Mouse (Mus musculus) G1E (cell line): ENCODE data around the gene Plcd1. TPM values are rescaled to one million over a fixed set of nuclear protein-coding genes. Genes with fewer than 3 reads are reported as not detected.
A peak's percentile ranks its signal among the peaks of the same experiment; 100 is the strongest.

ENCODE experiments used
- ATAC-seq: 2 replicates; pipeline ENCODE4 v1.8.0; 2016; ENCODE audit warnings: mild to moderate bottlenecking; ENCODE audit not compliant: insufficient number of reproducible peaks, poor library complexity, low FRiP score, severe bottlenecking; ENCODE audit errors: extremely low read depth
- DNase-seq: peaks from one replicate; pipeline ENCODE4 v3.0.0; 2012; ENCODE audit warnings: low spot score
- H3K27me3 ChIP-seq: 2 replicates; pipeline ENCODE4 v1.6.1; 2012; ENCODE audit warnings: mild to moderate bottlenecking, low read length, inconsistent platforms; ENCODE audit not compliant: insufficient read depth
- H3K36me3 ChIP-seq: replicated peaks from 2 replicates; pipeline ENCODE3; 2012; ENCODE audit warnings: mild to moderate bottlenecking, inconsistent platforms
- H3K4me1 ChIP-seq: 2 replicates; pipeline ENCODE4 v1.6.1; 2012; ENCODE audit warnings: low read depth, low read length, inconsistent platforms, mixed read lengths; ENCODE audit not compliant: insufficient read depth
- H3K4me3 ChIP-seq: 2 replicates; pipeline ENCODE4 v1.5.1; 2012; ENCODE audit warnings: low read depth, mild to moderate bottlenecking, inconsistent platforms, low read length, moderate library complexity, mixed read lengths
- H3K9me3 ChIP-seq: replicated peaks from 2 replicates; pipeline ENCODE4 v1.6.1; 2012; ENCODE audit warnings: inconsistent platforms
- CTCF ChIP-seq: IDR thresholded peaks from 2 replicates; pipeline ENCODE4 v1.5.1; 2012; ENCODE audit warnings: low read depth, low read length, inconsistent platforms, mixed read lengths
- GATA1 ChIP-seq: IDR thresholded peaks from 2 replicates; pipeline ENCODE4 v1.6.1; 2012; ENCODE audit warnings: borderline replicate concordance, low read length, inconsistent platforms, mixed read lengths
- GATA2 ChIP-seq: IDR thresholded peaks from 2 replicates; pipeline ENCODE4 v1.6.1; 2012; ENCODE audit warnings: low read depth, low read length, inconsistent platforms, borderline replicate concordance
- POLR2AphosphoS5 ChIP-seq: IDR thresholded peaks from 2 replicates; pipeline ENCODE4 v1.6.1; 2012; ENCODE audit warnings: low read depth, low read length, inconsistent platforms; ENCODE audit not compliant: insufficient replicate concordance
- TAL1 ChIP-seq: conservative IDR thresholded peaks from 2 replicates; pipeline ENCODE4 v1.6.1; 2012; ENCODE audit warnings: low read depth, low read length, inconsistent platforms, mixed read lengths
- polyA plus RNA-seq: library from polyadenylated mRNA; stranded (reverse); fragments of >175 nt; gene quantifications from 2 replicates; pipeline ENCODE4 v1.2.3, GENCODE M21; 2012
- total RNA-seq, 2 experiments: library from RNA; stranded (forward) in 1 of 2; stranded (reverse) in 1 of 2; fragments of 200-1000 nt in 1 of 2; fragments of >200 nt in 1 of 2; fragmentation: Nextera tagmentation in 1 of 2; gene quantifications; 2 replicates each; pipeline ENCODE4 v1.2.3; 2014 to 2017

Gene Plcd1
- total RNA-seq (2014; fragmentation: Nextera tagmentation) = not detected in 2 replicates
- not detected in 2 replicates for total RNA-seq (2017)
- polyA plus RNA-seq = not detected in 2 replicates

DNA sequence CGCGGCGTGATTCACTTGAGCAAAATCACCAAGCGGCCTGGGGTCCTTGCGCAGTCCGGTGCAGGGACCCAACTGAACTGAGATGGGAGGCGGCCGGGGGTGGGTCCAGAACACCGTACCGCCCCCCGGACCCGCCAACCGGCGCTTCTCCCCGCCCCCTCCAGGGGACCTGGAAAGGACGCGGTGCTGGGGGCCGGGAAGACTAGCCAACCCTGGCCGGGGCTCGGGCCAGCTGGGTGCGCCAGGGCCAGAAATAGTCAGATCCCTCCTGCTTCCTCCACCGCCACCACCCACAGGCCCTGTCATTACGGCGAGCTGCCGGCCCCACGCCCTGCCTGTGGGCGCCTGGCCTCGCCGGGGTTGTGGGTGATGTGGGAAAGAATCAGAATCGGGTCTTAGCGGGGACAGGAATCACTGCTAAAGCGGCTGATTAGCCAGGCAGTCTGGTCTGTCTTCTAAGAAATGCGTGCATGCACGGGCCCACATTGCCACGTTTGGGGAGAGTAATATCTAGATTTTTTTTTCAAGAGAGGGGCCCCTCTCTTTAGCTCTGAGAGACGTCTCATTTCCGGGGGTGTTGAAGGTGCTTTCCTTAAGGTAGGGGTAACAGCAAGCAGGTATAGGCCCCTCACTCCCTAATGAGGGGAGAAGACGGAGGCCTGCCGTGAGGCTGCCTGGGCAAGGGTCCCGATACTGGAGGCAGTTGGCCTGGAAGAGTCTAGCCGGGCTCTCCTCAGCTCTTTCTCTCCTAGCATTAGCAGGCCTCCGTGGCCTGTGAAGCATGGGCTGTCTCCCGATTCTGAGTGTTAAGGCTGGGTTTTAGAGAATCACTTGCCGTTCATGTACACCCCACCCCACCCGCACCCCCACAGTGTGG lies at the start of gene Plcd1:
Plcd1 (minus strand) TSS at position 84 of the 877 bp plus-strand sequence.
- no peak for TF ChIP-seq GATA2
- TF ChIP-seq POLR2AphosphoS5 = no peak
- no peak for TF ChIP-seq TAL1
- no peak for TF ChIP-seq GATA1
- no peak for TF ChIP-seq CTCF
- H3K4me1 ChIP-seq = no peaks in the 10 kb centered on the region
- H3K9me3 ChIP-seq = peaks cover 86% of the 10 kb centered on the region
- H3K4me3 ChIP-seq = peak within 1 kb of the TSS; percentile 9; the same call in 1 of the 2 replicates
- H3K27me3 ChIP-seq = no peaks in the 10 kb centered on the region
- no peaks in the 10 kb centered on the region for H3K36me3 ChIP-seq
- DNase-seq = no peak
- ATAC-seq = no peak

DNA sequence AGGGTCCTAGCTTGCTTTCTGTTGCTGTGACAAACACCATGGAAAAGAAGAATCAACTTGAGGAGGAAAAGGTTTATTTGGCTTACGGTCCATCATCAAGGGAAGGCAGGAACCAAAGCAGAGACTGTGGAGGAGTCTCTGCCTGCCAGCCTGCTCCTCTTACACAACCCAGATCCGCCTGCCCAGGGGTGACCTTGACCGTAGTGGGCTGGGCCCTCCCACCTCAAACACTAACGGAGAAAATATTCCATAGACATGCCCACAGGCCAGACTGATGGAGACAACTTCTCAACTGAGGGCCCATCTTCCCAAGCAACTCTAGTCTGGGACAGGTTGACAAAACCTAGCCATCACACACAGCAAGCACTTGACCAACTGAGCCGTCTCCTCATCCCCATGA lies 48.8 kb upstream of the Plcd1 start:
- H3K4me1 ChIP-seq = no peaks in the 10 kb centered on the region; the same call in 1 of the 2 replicates
- DNase-seq = no peak
- H3K27me3 ChIP-seq = peaks cover 2% of the 10 kb centered on the region; the same call in 1 of the 2 replicates
- no peaks in the 10 kb centered on the region for H3K36me3 ChIP-seq
- TF ChIP-seq GATA2 (no peak), CTCF (no peak), TAL1 (no peak), GATA1 (no peak), POLR2AphosphoS5 (no peak)
- no peak overlapping the region for H3K4me3 ChIP-seq
- no peak for ATAC-seq
- H3K9me3 ChIP-seq = peaks cover 98% of the 10 kb centered on the region

GRCm38 (mm10) chr9:119138836-119139235 lies 45.5 kb upstream of the Plcd1 start:
- Histone ChIP-seq H3K9me3 (peaks cover 96% of the 10 kb centered on the region), H3K36me3 (no peaks in the 10 kb centered on the region), H3K4me3 (no peak overlapping the region), H3K4me1 (no peaks in the 10 kb centered on the region; the same call in 1 of the 2 replicates), H3K27me3 (no peaks in the 10 kb centered on the region; the same call in 1 of the 2 replicates)
- no peak for DNase-seq
- no peak for TF ChIP-seq CTCF
- no peak for TF ChIP-seq POLR2AphosphoS5
- TF ChIP-seq GATA2 = no peak
- no peak for TF ChIP-seq TAL1
- TF ChIP-seq GATA1 = no peak
- ATAC-seq = no peak

DNA sequence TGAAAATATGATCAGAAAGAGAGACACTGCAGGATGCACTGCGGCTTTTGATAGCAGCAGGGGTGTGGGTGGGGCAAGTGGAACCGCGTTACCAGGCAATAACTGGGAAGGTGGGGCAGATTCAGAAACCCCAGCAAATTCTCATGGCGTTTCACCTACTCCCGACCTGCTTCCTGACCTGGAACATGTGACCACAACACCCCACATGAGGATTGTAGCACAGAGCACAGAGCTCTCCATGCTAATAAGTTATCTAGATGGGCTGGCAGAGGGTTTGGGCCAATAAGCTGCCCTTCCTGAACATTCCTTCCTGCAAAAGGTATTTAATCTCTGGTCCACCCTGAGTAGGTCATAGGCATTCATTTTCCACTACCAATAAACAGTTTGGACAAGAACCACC lies 37.4 kb upstream of the Plcd1 start:
- H3K4me3 ChIP-seq = no peak overlapping the region
- TF ChIP-seq GATA1 (no peak), POLR2AphosphoS5 (no peak), TAL1 (no peak), CTCF (no peak), GATA2 (no peak)
- H3K36me3 ChIP-seq = no peaks in the 10 kb centered on the region
- no peak for DNase-seq
- no peaks in the 10 kb centered on the region for H3K4me1 ChIP-seq
- ATAC-seq = no peak
- no peaks in the 10 kb centered on the region for H3K27me3 ChIP-seq
- peaks cover 89% of the 10 kb centered on the region for H3K9me3 ChIP-seq

DNA sequence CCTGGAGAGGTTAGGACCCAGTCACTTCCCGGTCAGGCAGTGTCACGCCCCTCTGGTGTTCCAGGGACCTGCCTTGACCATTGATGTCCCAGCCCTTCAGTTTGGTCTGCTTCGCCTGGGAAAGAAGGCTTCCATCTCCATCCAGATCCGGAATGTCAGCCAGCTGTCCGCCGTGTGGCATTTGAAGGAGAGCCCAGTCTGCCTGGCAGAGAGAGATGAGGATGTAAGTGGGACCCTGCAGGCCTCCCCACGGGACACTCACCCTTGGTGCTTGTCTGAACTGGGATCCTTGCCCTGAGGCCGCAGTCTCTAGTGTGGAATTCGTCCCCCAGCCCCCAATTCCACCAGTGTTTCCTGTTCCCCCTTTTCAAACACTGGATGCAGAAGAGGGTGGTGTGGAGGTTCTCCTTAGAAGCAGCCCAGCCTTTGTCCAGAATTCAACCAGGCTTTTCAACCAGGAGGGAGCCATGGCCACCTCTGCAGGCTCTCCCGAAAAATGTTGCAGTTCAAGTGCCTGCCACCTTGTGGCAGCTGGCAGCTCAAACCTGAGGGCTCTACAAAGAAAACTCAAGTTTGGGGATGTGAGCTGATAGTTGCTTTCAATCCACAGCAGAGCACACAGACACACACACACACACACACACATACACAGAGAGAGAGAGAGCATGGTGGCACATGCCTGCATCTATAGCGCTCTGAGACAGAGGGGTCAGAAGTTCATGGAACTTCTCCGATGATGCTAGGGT lies 35.3 kb upstream of the Plcd1 start:
- Histone ChIP-seq H3K4me3 (no peak overlapping the region), H3K4me1 (no peaks in the 10 kb centered on the region), H3K9me3 (peaks cover 91% of the 10 kb centered on the region), H3K36me3 (no peaks in the 10 kb centered on the region), H3K27me3 (no peaks in the 10 kb centered on the region)
- DNase-seq (no peak), ATAC-seq (no peak)
- TF ChIP-seq GATA1 = no peak

DNA sequence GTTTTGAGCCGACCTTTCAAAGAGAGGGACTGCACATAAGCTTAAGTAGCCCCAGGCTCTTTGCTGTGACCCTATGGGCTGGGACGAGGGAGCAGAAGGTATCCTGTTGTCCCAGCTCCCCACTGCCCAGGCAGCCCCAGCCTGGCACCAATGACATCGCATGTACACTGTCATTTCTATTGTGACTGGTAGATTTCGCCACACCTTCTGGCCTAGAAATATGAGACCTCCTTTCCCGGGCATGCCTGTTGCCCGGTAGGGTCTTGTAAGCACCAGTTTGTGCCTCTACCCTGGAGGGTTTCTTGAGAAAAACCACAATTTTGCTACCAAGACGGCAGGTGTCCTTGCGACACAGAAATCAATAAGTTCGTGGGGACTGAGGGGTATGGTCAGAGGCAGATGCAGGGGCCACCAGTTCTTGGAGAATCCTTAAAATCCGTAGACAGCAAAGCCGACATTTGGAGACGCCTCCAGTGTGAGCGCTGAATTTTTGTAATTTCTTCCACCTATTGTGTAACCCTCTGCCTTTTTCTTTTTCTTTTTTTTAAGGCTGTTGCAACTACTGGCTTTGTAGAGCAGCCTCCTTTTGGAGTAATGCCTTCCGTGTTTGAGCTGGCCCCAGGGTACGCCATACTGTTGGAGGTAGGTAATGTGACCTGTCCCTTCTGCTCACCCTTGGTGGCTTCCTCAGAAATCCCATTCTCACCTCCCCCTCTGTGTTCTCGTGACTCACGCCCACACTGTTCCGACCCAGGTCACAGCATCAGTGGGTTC lies 29.5 kb upstream of the Plcd1 start:
- TF ChIP-seq POLR2AphosphoS5 (no peak), GATA1 (no peak), GATA2 (no peak), TAL1 (no peak), CTCF (no peak)
- ATAC-seq = no peak

More for the DNA sequence above, 29.5 kb upstream of the Plcd1 start:
- DNase-seq = no peak
- H3K9me3 ChIP-seq = peaks cover 95% of the 10 kb centered on the region
- no peaks in the 10 kb centered on the region for H3K36me3 ChIP-seq
- H3K27me3 ChIP-seq = peaks cover 2% of the 10 kb centered on the region; the same call in 1 of the 2 replicates
- no peak overlapping the region for H3K4me3 ChIP-seq
- no peaks in the 10 kb centered on the region for H3K4me1 ChIP-seq
